Comparison of ENCODE assay signal across 8 mouse cellular contexts in genomic region chr4:154864271-154864771, GRCm38 (mm10). TPM values are rescaled to one million over a fixed set of nuclear protein-coding genes. Genes with fewer than 3 reads are reported as not detected.
DNase-seq lines count a peak whose midpoint lies in the region; ATAC-seq lines count a peak whose summit lies in the region.

No protein-coding gene starts in this region.

- H3K4me1 ChIP-seq in forebrain, embryonic 14.5 days (ENCODE audit: control insufficient read depth, insufficient read depth, low read length), result peaks cover 4% of the 10 kb centered on the region; the same call in 1 of the 2 replicates
- H3K4me1 ChIP-seq in liver, embryonic 16.5 days (ENCODE audit: control insufficient read depth, low read depth, low read length), result peaks cover 6% of the 10 kb centered on the region
- H3K4me1 ChIP-seq in neural tube, embryonic 12.5 days, result peaks cover 12% of the 10 kb centered on the region

- ATAC-seq in cerebellum, adult (ENCODE audit: insufficient number of reproducible peaks, low FRiP score, low TSS enrichment), result peak; percentile 57
- peak; percentile 93 for ATAC-seq in forebrain, embryonic 14.5 days
- ATAC-seq in liver, embryonic 16.5 days (ENCODE audit: low read depth), result peak; percentile 86
- ATAC-seq in neural tube, embryonic 12.5 days (ENCODE audit: low FRiP score, low read depth), result peak; percentile 89

- H3K9me3 ChIP-seq in forebrain, embryonic 14.5 days (replicated peaks; ENCODE audit: control insufficient read depth, low read length), result no peaks in the 10 kb centered on the region
- no peaks in the 10 kb centered on the region for H3K9me3 ChIP-seq in liver, embryonic 16.5 days (replicated peaks; ENCODE audit: control insufficient read depth, low read length)
- no peaks in the 10 kb centered on the region for H3K9me3 ChIP-seq in neural tube, embryonic 12.5 days

- WGBS in forebrain, embryonic 14.5 days, result under 1% methylated on average over 18 of the region's 18 CpGs
- under 1% methylated on average over 18 of the region's 18 CpGs for WGBS in large intestine, adult 2 months
- WGBS in liver, embryonic 16.5 days (ENCODE audit: insufficient replicate concordance), result 2% methylated on average over 18 of the region's 18 CpGs
- under 1% methylated on average over 18 of the region's 18 CpGs for WGBS in neural tube, embryonic 12.5 days

- peak overlapping the region; percentile 51 for H3K4me2 ChIP-seq in forebrain, embryonic 14.5 days (ENCODE audit: low read length)
- peak overlapping the region; percentile 53 for H3K4me2 ChIP-seq in liver, embryonic 16.5 days (ENCODE audit: low read depth, low read length)
- peak overlapping the region; percentile 58 for H3K4me2 ChIP-seq in neural tube, embryonic 12.5 days (replicated peaks)

- peak overlapping the region; percentile 35; the same call in 1 of the 2 replicates for H3K27ac ChIP-seq in forebrain, embryonic 14.5 days (ENCODE audit: low read depth, low read length)
- no peak overlapping the region for H3K27ac ChIP-seq in liver, embryonic 16.5 days (ENCODE audit: low read length)
- no peak overlapping the region for H3K27ac ChIP-seq in neural tube, embryonic 12.5 days

- 0 out of 2 replicates have a peak, but pooled peaks cover 4% of the 10 kb centered on the region for H3K27me3 ChIP-seq in forebrain, embryonic 14.5 days (replicated peaks; ENCODE audit: control insufficient read depth, insufficient read depth, low read length)
- peaks cover 4% of the 10 kb centered on the region; the same call in 1 of the 2 replicates for H3K27me3 ChIP-seq in liver, embryonic 16.5 days (ENCODE audit: control insufficient read depth, insufficient read depth, low read depth, low read length)
- peaks cover 5% of the 10 kb centered on the region; the same call in 1 of the 2 replicates for H3K27me3 ChIP-seq in neural tube, embryonic 12.5 days (replicated peaks)

- intact Hi-C loops in heart, postnatal 14 days (cut with DNase I), result no loop called here

- peak; percentile 95 for DNase-seq in CD4-positive, CD25-positive, alpha-beta regulatory T cell, adult 2 months (ENCODE audit: low read depth, low spot score)
- peak; percentile 96 for DNase-seq in forebrain, embryonic 14.5 days (ENCODE audit: low spot score)
- DNase-seq in heart, postnatal 14 days, result peak; percentile 90 to 96
- DNase-seq in large intestine, adult 2 months (ENCODE audit: low read depth, low spot score), result peak; percentile 69
- DNase-seq in telencephalon, adult 2 months (ENCODE audit: low read depth, low spot score), result peak; percentile 81

- H3K4me3 ChIP-seq in forebrain, embryonic 14.5 days (ENCODE audit: low read depth, low read length), result peak overlapping the region; percentile 29
- H3K4me3 ChIP-seq in liver, embryonic 16.5 days (ENCODE audit: low read depth, low read length), result peak overlapping the region; percentile 39
- H3K4me3 ChIP-seq in neural tube, embryonic 12.5 days, result peak overlapping the region; percentile 29

- no peaks in the 10 kb centered on the region for H3K36me3 ChIP-seq in forebrain, embryonic 14.5 days (ENCODE audit: control insufficient read depth, insufficient read depth, low read length)
- H3K36me3 ChIP-seq in liver, embryonic 16.5 days (ENCODE audit: control insufficient read depth, insufficient read depth), result no peaks in the 10 kb centered on the region
- H3K36me3 ChIP-seq in neural tube, embryonic 12.5 days, result no peaks in the 10 kb centered on the region

- H3K9ac ChIP-seq in forebrain, embryonic 14.5 days (ENCODE audit: low read length), result peak overlapping the region; percentile 48
- peak overlapping the region; percentile 17; the same call in 1 of the 2 replicates for H3K9ac ChIP-seq in liver, embryonic 16.5 days (ENCODE audit: low read depth, low read length)
- peak overlapping the region; percentile 56 for H3K9ac ChIP-seq in neural tube, embryonic 12.5 days

RNA-seq across cellular contexts. Expression of gene Mmel1, which starts 5.1 kb away (rescaled TPM):
- 0.13 and 0.37 TPM in 2 replicates for polyA plus RNA-seq in forebrain, embryonic 14.5 days (2014; fragmentation: Nextera tagmentation; extraction: Ambion mirVana)
- total RNA-seq in heart, postnatal 14 days (2021), result under 1 TPM in 1 of 2 experiments, not detected in 1; 0.20 TPM
- polyA plus RNA-seq in large intestine, adult 2 months (2012; rRNA removed), result 0.05 TPM in 1 of 2 replicates, not detected in the other
- 2.4 and 2.7 TPM in 2 replicates for polyA plus RNA-seq in liver, embryonic 16.5 days (2015; fragmentation: Nextera tagmentation; extraction: Ambion mirVana)
- 0.23 and 0.26 TPM in 2 replicates for polyA plus RNA-seq in neural tube, embryonic 12.5 days (2016; fragmentation: Nextera tagmentation; extraction: Ambion mirVana)

RNA-seq across cellular contexts. Expression of gene Ttc34, which starts 27.1 kb away (rescaled TPM):
- 0.85 and 1.5 TPM in 2 replicates for polyA plus RNA-seq in forebrain, embryonic 14.5 days (2014; fragmentation: Nextera tagmentation; extraction: Ambion mirVana)
- under 1 TPM; 0.10 to 0.17 TPM for total RNA-seq in heart, postnatal 14 days (2021)
- polyA plus RNA-seq in large intestine, adult 2 months (2012; rRNA removed), result 0.05 and 0.15 TPM in 2 replicates
- polyA plus RNA-seq in liver, embryonic 16.5 days (2015; fragmentation: Nextera tagmentation; extraction: Ambion mirVana), result not detected in 2 replicates
- 0.28 and 0.38 TPM in 2 replicates for polyA plus RNA-seq in neural tube, embryonic 12.5 days (2016; fragmentation: Nextera tagmentation; extraction: Ambion mirVana)

RNA-seq across cellular contexts. Expression of gene Fam213b, which starts 34.6 kb away (rescaled TPM):
- polyA plus RNA-seq in forebrain, embryonic 14.5 days (2014; fragmentation: Nextera tagmentation; extraction: Ambion mirVana), result 40.3 and 45.9 TPM in 2 replicates
- total RNA-seq in heart, postnatal 14 days (2021), result 10 to 100 TPM; 44.7 to 51.3 TPM
- 121 and 158 TPM in 2 replicates for polyA plus RNA-seq in large intestine, adult 2 months (2012; rRNA removed)
- 7.4 and 8.5 TPM in 2 replicates for polyA plus RNA-seq in liver, embryonic 16.5 days (2015; fragmentation: Nextera tagmentation; extraction: Ambion mirVana)
- 36.1 and 40.4 TPM in 2 replicates for polyA plus RNA-seq in neural tube, embryonic 12.5 days (2016; fragmentation: Nextera tagmentation; extraction: Ambion mirVana)
